Mouse (Mus musculus) thymus, adult 2 months (tissue): Measurements from ENCODE around the gene Insyn1. TPM values are rescaled to one million over a fixed set of nuclear protein-coding genes. Genes with fewer than 3 reads are reported as not detected.

Experiments used
- DNase-seq: peaks from one replicate; pipeline ENCODE4 v3.0.0; 2021
- H3K27ac ChIP-seq: fragments of 200-500 bp; 2 replicates; pipeline ENCODE4 v1.5.1; 2012; ENCODE audit warnings: low read length, control low read depth; ENCODE audit not compliant: control insufficient read depth, insufficient read depth
- H3K27me3 ChIP-seq: fragments of 200-500 bp; 2 replicates; pipeline ENCODE4 v1.6.1; 2012; ENCODE audit warnings: mild to moderate bottlenecking, low read length, moderate library complexity, mixed read lengths; ENCODE audit not compliant: control insufficient read depth, insufficient read depth
- H3K36me3 ChIP-seq: fragments of 200-500 bp; 2 replicates; pipeline ENCODE4 v1.6.1; 2012; ENCODE audit warnings: mild to moderate bottlenecking, low read length, moderate library complexity; ENCODE audit not compliant: control insufficient read depth, insufficient read depth
- H3K4me1 ChIP-seq: fragments of 200-500 bp; replicated peaks from 2 replicates; pipeline ENCODE4 v1.6.1; 2012; ENCODE audit warnings: low read length; ENCODE audit not compliant: control insufficient read depth, insufficient read depth
- H3K4me3 ChIP-seq: fragments of 200-500 bp; 2 replicates; pipeline ENCODE4 v1.5.1; 2012; ENCODE audit warnings: mild to moderate bottlenecking, low read length, control low read depth, moderate library complexity; ENCODE audit not compliant: control insufficient read depth, insufficient read depth
- CTCF ChIP-seq: fragments of 200-500 bp; IDR thresholded peaks from 2 replicates; pipeline ENCODE4 v1.5.1; 2012; ENCODE audit warnings: mild to moderate bottlenecking, control low read depth, low read length, moderate library complexity, borderline replicate concordance; ENCODE audit not compliant: control insufficient read depth, poor library complexity, insufficient read depth; ENCODE audit errors: extremely low read depth
- POLR2A ChIP-seq: fragments of 200-500 bp; IDR thresholded peaks from 2 replicates; pipeline ENCODE4 v1.6.1; 2012; ENCODE audit warnings: mild to moderate bottlenecking, low read length, control low read depth, moderate library complexity; ENCODE audit not compliant: control insufficient read depth, poor library complexity, insufficient read depth; ENCODE audit errors: extremely low read depth
- WGBS: fragments of 180-500 bp; shearing (Covaris S2); methylation state at CpG from one replicate; pipeline ENCODE4 v1.1.7; 2018; 5-methylcytosine and 5-hydroxymethylcytosine counted together
- polyA plus RNA-seq: library from polyadenylated mRNA; depleted of rRNA; stranded (reverse); fragments of >200 nt; gene quantifications from 2 replicates; pipeline ENCODE4 v1.2.3, GENCODE M21; 2012

Gene Insyn1
- polyA plus RNA-seq, 1 experiment, result 4.9 TPM

DNA sequence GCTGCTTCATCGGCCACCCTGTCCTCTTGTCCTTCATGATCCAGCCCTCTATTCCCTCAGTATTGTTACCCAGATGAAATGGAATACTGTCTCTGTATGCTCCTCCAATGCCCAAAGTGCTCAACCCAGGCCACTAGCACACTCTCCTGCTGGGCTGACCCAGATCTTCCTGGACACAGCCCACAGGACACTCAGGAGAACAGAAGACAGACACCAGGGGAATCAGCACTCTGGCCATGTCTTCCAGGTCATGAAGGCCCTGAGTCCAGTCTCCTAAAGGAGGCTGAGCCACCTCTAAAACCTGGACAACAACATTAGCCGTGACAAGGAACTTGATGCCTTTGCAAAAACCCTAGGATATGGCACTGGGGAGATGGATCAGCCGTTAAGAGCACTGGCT, 28.1 kb downstream of the Insyn1 start:
- TF ChIP-seq CTCF, result no peak
- no peak for TF ChIP-seq POLR2A
- DNase-seq, result no peak
- WGBS, result 91% methylated on average over 3 of the region's 3 CpGs
- Histone ChIP-seq H3K27me3 (no peaks in the 10 kb centered on the region), H3K27ac (no peak overlapping the region), H3K36me3 (no peaks in the 10 kb centered on the region), H3K4me1 (peaks cover 11% of the 10 kb centered on the region), H3K4me3 (no peak overlapping the region)

DNA sequence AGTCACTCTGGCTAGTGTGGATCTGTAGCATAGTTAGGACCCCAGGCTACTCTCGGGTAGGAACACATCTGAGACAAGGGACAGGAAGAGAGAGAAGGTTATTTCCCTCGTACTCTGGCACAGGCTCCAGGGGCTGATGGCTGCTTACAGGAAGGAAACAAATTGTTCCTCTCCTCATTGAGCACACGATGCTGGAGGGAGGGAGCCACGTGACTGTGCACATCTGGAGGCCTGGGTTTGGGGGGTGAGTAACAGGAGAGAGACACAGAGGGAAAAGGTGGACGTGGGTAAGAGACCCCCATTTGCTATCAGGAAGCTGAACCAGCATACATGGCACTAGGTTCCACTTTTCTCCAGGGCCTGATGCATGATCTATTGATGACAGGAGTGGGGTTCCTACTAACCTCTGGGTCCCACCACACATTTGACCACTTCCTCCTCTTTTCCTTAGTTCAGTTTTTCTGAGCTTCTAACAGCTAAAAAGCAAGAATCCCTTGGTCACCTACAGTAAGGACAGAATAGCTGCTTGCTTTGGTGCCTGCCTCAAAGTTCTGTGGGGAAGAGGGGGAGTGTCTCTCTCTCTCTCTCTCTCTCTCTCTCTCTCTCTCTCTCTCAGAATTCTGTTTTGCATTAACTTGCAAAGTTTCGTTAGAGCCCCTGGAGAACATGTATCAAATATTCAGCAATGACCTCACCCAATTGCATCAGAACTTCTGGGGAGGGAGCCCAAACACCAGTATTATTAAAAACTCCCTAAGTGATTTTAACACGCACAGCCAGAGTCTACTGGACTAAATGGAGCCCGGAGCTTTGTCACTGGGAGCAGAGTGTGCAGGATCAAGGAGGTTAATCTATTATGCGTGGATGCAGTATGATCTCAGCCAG, 29.7 kb downstream of the Insyn1 start:
- no peak overlapping the region for H3K27ac ChIP-seq
- no peak overlapping the region for H3K4me3 ChIP-seq
- no peak for DNase-seq
- H3K36me3 ChIP-seq, result no peaks in the 10 kb centered on the region
- 23% methylated on average over 9 of the region's 9 CpGs for WGBS
- peaks cover 15% of the 10 kb centered on the region for H3K4me1 ChIP-seq
- H3K27me3 ChIP-seq, result no peaks in the 10 kb centered on the region
- TF ChIP-seq CTCF (no peak), POLR2A (no peak)

- H3K4me1 ChIP-seq, result peaks cover 12% of the 10 kb centered on the region
- no peaks in the 10 kb centered on the region for H3K27me3 ChIP-seq
- 91% methylated on average over 3 of the region's 3 CpGs for WGBS
- no peak overlapping the region for H3K4me3 ChIP-seq
- no peak overlapping the region for H3K27ac ChIP-seq
- no peak for DNase-seq
- TF ChIP-seq CTCF, result no peak
- TF ChIP-seq POLR2A, result no peak
- no peaks in the 10 kb centered on the region for H3K36me3 ChIP-seq
Measured at GRCm38 (mm10) chr9:58519953-58520352, 31.6 kb downstream of the Insyn1 start.

DNA sequence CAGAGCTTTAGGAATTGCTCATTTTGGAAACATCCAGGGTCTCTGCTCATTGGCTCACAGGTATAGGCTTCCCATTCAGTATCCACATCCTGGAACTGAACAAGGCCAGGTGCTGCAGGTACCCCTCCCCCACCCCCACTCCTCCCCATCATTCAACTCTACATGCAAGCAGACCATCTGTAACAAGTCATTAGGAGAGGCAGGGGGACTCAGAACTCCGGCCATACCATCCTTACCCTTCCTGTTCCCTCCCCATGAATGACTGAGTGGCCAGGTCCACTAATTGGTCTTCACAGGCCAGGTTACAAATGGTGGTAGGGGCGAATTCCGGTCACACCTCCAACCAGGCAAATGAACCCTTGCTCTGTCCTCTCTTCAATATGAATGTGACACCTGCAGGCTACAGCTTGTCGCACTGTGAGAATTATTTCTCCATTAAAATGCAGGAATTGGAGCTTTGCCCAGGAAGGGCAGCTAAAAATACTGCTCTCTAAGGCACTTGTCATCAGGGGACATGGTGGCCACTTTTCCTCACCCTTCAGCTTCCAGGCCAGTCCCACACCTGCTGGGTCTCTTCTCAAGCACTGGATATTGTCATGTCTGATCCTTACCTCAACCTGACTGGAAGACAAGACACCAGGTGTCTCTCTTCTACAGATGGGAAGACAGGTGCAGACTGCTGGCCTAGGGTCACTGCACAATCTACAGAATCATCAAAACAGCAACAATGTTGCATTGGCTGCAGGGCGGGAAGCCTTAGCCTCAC, 32.6 kb downstream of the Insyn1 start:
- H3K27ac ChIP-seq, result no peak overlapping the region
- DNase-seq, result no peak
- TF ChIP-seq CTCF (no peak), POLR2A (no peak)
- H3K4me1 ChIP-seq, result peaks cover 12% of the 10 kb centered on the region
- H3K4me3 ChIP-seq, result no peak overlapping the region
- WGBS, result 90% methylated on average over 5 of the region's 5 CpGs
- H3K27me3 ChIP-seq, result no peaks in the 10 kb centered on the region
- no peaks in the 10 kb centered on the region for H3K36me3 ChIP-seq

DNA sequence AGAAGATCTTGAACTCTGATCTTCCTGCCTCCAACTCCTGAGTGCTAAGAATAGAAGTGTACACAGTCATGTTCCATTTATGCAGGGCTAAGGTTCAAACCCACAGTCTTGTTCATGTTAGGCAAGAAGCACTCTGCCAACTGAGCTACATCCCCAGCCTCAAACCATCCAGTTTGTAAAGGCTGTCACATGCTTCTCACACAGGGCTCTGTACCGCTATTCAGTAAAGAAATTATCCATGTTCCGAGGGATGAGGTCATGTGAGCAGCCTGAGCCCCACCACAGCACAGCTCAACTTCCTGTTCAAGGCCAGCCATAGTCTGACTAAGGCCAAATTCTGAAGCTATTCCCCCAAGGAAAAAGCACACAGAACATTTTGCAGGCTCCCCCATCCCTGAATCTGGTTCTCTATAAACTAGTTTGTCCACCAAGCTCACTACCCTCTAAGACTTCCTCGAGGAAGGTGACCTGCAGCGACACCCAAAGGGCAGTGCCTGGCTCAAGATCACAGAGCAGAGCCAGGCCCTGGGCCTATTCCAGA, 33.5 kb downstream of the Insyn1 start:
- Histone ChIP-seq H3K27ac (no peak overlapping the region), H3K4me3 (no peak overlapping the region), H3K27me3 (no peaks in the 10 kb centered on the region), H3K4me1 (peaks cover 12% of the 10 kb centered on the region), H3K36me3 (no peaks in the 10 kb centered on the region)
- WGBS, result 32% methylated on average over 4 of the region's 4 CpGs
- no peak for DNase-seq
- TF ChIP-seq CTCF (no peak), POLR2A (no peak)

- H3K27me3 ChIP-seq, result no peaks in the 10 kb centered on the region
- H3K4me3 ChIP-seq, result no peak overlapping the region
- no peak for DNase-seq
- TF ChIP-seq CTCF (no peak), POLR2A (no peak)
- 93% methylated on average over 4 of the region's 4 CpGs for WGBS
- peaks cover 6% of the 10 kb centered on the region; the same call in 1 of the 2 replicates for H3K4me1 ChIP-seq
- H3K27ac ChIP-seq, result no peak overlapping the region
- H3K36me3 ChIP-seq, result no peaks in the 10 kb centered on the region
Measured at GRCm38 (mm10) chr9:58525108-58525507, 36.7 kb downstream of the Insyn1 start.
